Mouse (Mus musculus) midbrain, embryonic 14.5 days (tissue): ENCODE results near the gene Sox14. TPM values are rescaled to one million over a fixed set of nuclear protein-coding genes. Genes with fewer than 3 reads are reported as not detected.

ENCODE experiments used
- ATAC-seq: fragments of 200-750 bp; cut with Nextera tagmentation; 2 replicates; pipeline ENCODE4 v1.8.0; 2017; ENCODE audit warnings: moderate number of reproducible peaks, moderate library complexity; ENCODE audit not compliant: low FRiP score, low TSS enrichment
- DNase-seq: peaks from one replicate; pipeline ENCODE4 v3.0.0-alpha.2; 2015
- H3K27ac ChIP-seq: fragments of 300-500 bp; sonication (generic); replicated peaks from 2 replicates; pipeline ENCODE4 v1.5.1; 2014; ENCODE audit warnings: mild to moderate bottlenecking, low read depth, low read length, moderate library complexity
- H3K27me3 ChIP-seq: fragments of 300-500 bp; sonication (generic); 2 replicates; pipeline ENCODE4 v1.6.1; 2014; ENCODE audit warnings: low read length, control low read depth, mixed read lengths; ENCODE audit not compliant: control insufficient read depth, insufficient read depth
- H3K36me3 ChIP-seq: fragments of 300-500 bp; sonication (generic); 2 replicates; pipeline ENCODE4 v1.6.1; 2014; ENCODE audit warnings: low read length, control low read depth; ENCODE audit not compliant: control insufficient read depth, insufficient read depth
- H3K4me1 ChIP-seq: fragments of 300-500 bp; sonication (generic); 2 replicates; pipeline ENCODE4 v1.6.1; 2014; ENCODE audit warnings: mild to moderate bottlenecking, antibody characterized with exemption, low read length, control low read depth; ENCODE audit not compliant: control insufficient read depth, insufficient read depth
- H3K4me2 ChIP-seq: fragments of 300-500 bp; sonication (generic); 2 replicates; pipeline ENCODE4 v1.6.1; 2014; ENCODE audit warnings: mild to moderate bottlenecking, low read length, moderate library complexity
- H3K4me3 ChIP-seq: fragments of 300-500 bp; sonication (generic); replicated peaks from 2 replicates; pipeline ENCODE4 v1.5.1; 2014; ENCODE audit warnings: low read depth, low read length
- H3K9ac ChIP-seq: fragments of 300-500 bp; sonication (generic); replicated peaks from 2 replicates; pipeline ENCODE4 v1.6.1; 2014; ENCODE audit warnings: mild to moderate bottlenecking, low read length, moderate library complexity
- H3K9me3 ChIP-seq: fragments of 300-500 bp; sonication (generic); 2 replicates; pipeline ENCODE4 v1.6.1; 2016; ENCODE audit warnings: low read length, control low read depth, mixed read lengths; ENCODE audit not compliant: control insufficient read depth
- WGBS: fragments of 180-500 bp; shearing (Covaris S2); extraction: QIAGEN DNeasy Blood & Tissue Kit; methylation state at CpG from one replicate; pipeline ENCODE4 v1.1.7; 2014; 5-methylcytosine and 5-hydroxymethylcytosine counted together
- polyA plus RNA-seq: library from polyadenylated mRNA; unstranded; fragments of >200 nt; fragmentation: Nextera tagmentation; extraction: Ambion mirVana; gene quantifications from 2 replicates; pipeline ENCODE4 v1.2.1, GENCODE M21; 2014

The Sox14 gene
- 94.9 TPM in 2 replicates for polyA plus RNA-seq

DNA sequence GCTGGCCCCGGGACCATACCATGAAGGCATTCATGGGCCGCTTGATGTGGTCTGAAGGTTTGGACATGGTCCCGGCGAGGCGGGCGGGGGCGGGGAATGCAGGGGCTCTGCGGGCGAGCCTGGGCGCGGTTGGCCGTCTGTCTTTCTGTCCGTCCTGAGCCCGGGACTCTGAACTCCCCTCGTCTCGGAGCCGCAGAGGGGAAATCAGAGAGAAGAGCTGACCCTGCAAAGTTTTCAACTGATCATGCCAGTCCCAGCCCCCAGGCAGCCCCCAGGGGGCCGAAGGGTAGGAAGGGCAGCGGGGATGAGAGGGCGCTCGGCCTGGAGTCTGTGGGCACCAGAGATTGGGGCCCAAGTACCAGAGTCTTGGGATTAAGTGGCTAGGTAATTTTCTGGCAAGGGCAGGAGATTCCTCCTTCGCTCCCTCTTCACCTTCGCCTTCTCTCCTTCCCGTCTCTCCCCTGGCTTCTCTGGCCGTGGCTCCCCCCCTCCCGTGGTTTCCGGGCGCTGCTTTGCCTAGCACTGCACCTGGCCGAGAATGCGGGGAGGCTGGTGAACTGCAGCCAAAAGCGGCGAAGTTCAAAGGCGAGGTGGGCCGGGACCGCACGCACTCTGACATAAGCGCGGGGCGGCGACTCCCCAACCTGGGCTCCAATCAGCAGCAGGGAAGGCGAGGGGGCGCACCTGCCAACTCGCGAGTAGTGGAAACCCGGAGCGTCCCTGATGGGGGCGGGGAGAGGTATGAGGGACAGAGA lies at the start of gene Sox14:
TSS of gene Sox14 (minus strand) at position 553 of the 755 bp plus-strand sequence.
- ATAC-seq (peak; percentile 44), DNase-seq (peak; percentile 80)
- H3K27me3 ChIP-seq, result peaks cover 89% of the 10 kb centered on the region
- peaks cover 15% of the 10 kb centered on the region for H3K4me1 ChIP-seq
- H3K9ac ChIP-seq, result peak within 1 kb of the TSS; percentile 68
- peak within 1 kb of the TSS; percentile 54 for H3K4me2 ChIP-seq
- H3K9me3 ChIP-seq, result no peaks in the 10 kb centered on the region
- peak within 1 kb of the TSS; percentile 91 for H3K27ac ChIP-seq
- H3K4me3 ChIP-seq, result peak within 1 kb of the TSS; percentile 41
- H3K36me3 ChIP-seq, result no peaks in the 10 kb centered on the region
- under 1% methylated on average over 47 of the region's 47 CpGs for WGBS

DNA sequence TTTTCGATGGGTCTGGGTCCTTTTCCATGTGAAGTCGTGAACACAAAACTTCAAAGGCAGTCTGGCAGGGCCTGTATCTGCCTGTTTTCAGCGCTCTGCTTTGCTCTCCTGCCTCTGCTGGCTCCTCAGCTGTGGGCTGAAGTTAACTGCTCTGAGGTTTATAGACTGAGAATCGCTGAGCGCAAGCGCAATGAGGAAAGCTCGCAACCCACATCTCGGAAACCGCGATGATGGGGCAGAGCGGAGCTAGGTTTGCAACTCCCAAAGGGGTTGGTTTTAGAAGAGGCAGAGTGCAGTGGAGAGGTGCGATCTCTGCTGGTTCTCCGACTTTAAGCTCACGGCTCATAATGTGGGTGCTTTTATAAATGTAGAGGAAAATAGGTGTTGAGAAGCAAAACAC lies 3.3 kb upstream of the Sox14 start:
- peak; percentile 60 for DNase-seq
- WGBS, result 2% methylated on average over 14 of the region's 14 CpGs

DNA sequence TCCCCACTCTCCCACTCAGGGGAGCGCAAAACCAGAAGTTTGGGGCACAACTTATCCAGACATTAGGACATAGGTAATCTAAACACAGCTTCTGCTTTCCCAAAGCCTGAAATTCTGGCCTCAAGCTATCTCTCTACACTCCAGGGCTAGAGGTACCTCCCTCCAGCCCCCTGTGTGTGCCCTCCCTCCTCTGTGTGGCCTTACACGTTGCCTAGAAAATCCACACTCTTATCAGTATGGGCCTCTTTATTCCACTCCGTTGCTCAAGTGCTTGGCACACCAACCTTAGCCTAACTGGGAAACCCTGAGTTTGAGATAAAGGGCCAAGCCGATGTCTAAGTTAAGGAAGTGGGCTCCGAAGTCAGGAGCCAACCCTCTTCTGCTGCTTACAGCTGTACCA lies 2.6 kb upstream of the Sox14 start:
- no peak overlapping the region for H3K4me2 ChIP-seq
- no peak overlapping the region for H3K9ac ChIP-seq
- peaks cover 12% of the 10 kb centered on the region for H3K4me1 ChIP-seq
- peaks cover 78% of the 10 kb centered on the region for H3K27me3 ChIP-seq
- 11% methylated on average over 5 of the region's 5 CpGs for WGBS
- H3K4me3 ChIP-seq, result no peak overlapping the region
- H3K36me3 ChIP-seq, result no peaks in the 10 kb centered on the region
- no peak overlapping the region for H3K27ac ChIP-seq
- ATAC-seq (no peak), DNase-seq (no peak)
- no peaks in the 10 kb centered on the region for H3K9me3 ChIP-seq

More for the DNA sequence above, 3.3 kb upstream of the Sox14 start:
- Histone ChIP-seq H3K36me3 (no peaks in the 10 kb centered on the region), H3K4me1 (peaks cover 12% of the 10 kb centered on the region), H3K9ac (no peak overlapping the region), H3K4me2 (0 out of 2 replicates have a peak overlapping the region, but pooled peaks have one; percentile 19), H3K27ac (no peak overlapping the region), H3K27me3 (peaks cover 75% of the 10 kb centered on the region), H3K4me3 (no peak overlapping the region), H3K9me3 (no peaks in the 10 kb centered on the region)
- no peak for ATAC-seq

DNA sequence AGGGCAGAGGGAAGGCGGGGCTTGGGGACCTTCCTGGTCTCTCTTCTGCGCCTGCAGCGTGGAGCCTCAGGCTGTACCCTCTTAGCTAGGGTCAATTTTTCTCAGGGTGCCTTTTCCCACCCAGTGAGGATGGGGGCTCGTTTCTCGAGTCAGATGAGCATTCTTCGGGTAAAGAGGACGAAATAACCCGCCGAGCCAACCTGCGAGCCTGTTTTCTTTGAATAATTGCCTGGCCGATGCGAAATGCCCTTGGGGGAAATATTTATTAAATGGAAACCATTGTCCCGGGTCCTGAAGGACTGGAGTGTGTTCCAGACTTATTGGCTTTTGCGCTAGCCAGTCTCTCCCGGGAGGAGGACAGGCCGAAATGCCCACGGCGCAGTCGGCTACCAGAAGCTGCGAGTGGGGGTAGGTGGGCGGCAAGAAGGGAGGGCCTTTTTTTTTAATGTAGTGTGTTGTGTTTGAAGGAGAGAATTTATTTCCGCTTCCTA lies 1.1 kb upstream of the Sox14 start:
- H3K4me3 ChIP-seq, result peak overlapping the region; percentile 41
- no peak for ATAC-seq
- DNase-seq, result peak; percentile 51

GRCm38 (mm10) chr9:99876373-99877055 lies 544 bp upstream of the Sox14 start:
- Histone ChIP-seq H3K27me3 (peaks cover 88% of the 10 kb centered on the region), H3K4me1 (peaks cover 15% of the 10 kb centered on the region), H3K9ac (no peak overlapping the region; the same call in 1 of the 2 replicates), H3K4me2 (peak overlapping the region; percentile 54), H3K36me3 (no peaks in the 10 kb centered on the region), H3K4me3 (peak overlapping the region; percentile 41), H3K27ac (peak overlapping the region; percentile 32), H3K9me3 (no peaks in the 10 kb centered on the region)
- no peak; the same call in 1 of the 2 replicates for ATAC-seq
- under 1% methylated on average over 25 of the region's 25 CpGs for WGBS
- peak; percentile 56 for DNase-seq

More for the DNA sequence above, 1.1 kb upstream of the Sox14 start:
- H3K4me2 ChIP-seq, result peak overlapping the region; percentile 54
- peaks cover 15% of the 10 kb centered on the region for H3K4me1 ChIP-seq
- H3K27me3 ChIP-seq, result peaks cover 88% of the 10 kb centered on the region
- H3K27ac ChIP-seq, result peak overlapping the region; percentile 32; the same call in 1 of the 2 replicates
- WGBS, result 1% methylated on average over 22 of the region's 22 CpGs
- no peaks in the 10 kb centered on the region for H3K36me3 ChIP-seq
- no peak overlapping the region for H3K9ac ChIP-seq
- no peaks in the 10 kb centered on the region for H3K9me3 ChIP-seq

GRCm38 (mm10) chr9:99874735-99875617 lies 994 bp downstream of the Sox14 start:
- peak overlapping the region; percentile 68 for H3K9ac ChIP-seq
- ATAC-seq, result no peak
- H3K27ac ChIP-seq, result peak overlapping the region; percentile 91
- peak overlapping the region; percentile 41 for H3K4me3 ChIP-seq
- WGBS, result 1% methylated on average over 52 of the region's 52 CpGs
- peaks cover 20% of the 10 kb centered on the region for H3K4me1 ChIP-seq
- H3K9me3 ChIP-seq, result no peaks in the 10 kb centered on the region
- DNase-seq, result peak; percentile 47
- H3K4me2 ChIP-seq, result peak overlapping the region; percentile 54
- H3K36me3 ChIP-seq, result no peaks in the 10 kb centered on the region
- peaks cover 90% of the 10 kb centered on the region for H3K27me3 ChIP-seq

DNA sequence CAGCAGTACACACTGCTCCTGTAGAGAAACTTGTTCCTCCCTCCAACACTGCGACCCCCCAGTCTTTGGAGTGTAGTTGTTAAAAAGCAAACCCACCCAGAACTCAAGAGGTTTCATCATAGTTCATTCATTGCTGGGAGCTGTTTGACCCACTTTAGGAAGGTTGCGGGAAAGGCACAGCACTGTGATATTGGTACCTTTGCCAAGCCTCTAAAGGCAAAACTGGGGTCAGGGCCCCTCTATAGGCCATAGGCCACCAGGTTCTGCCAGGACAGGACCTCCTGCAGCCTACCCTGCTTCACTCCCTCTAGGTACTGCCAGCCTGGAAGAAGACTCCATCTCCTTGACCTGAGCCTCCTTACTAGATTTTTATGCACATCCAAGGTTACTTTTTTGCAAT lies 2.2 kb downstream of the Sox14 start:
- Histone ChIP-seq H3K27me3 (peaks cover 86% of the 10 kb centered on the region), H3K9me3 (no peaks in the 10 kb centered on the region), H3K4me2 (peak overlapping the region; percentile 54), H3K4me1 (peaks cover 24% of the 10 kb centered on the region), H3K9ac (peak overlapping the region; percentile 68), H3K4me3 (peak overlapping the region; percentile 41), H3K27ac (peak overlapping the region; percentile 91), H3K36me3 (no peaks in the 10 kb centered on the region)
- peak; percentile 37 for DNase-seq
- WGBS, result 3% methylated on average over 2 of the region's 2 CpGs
- ATAC-seq, result no peak

DNA sequence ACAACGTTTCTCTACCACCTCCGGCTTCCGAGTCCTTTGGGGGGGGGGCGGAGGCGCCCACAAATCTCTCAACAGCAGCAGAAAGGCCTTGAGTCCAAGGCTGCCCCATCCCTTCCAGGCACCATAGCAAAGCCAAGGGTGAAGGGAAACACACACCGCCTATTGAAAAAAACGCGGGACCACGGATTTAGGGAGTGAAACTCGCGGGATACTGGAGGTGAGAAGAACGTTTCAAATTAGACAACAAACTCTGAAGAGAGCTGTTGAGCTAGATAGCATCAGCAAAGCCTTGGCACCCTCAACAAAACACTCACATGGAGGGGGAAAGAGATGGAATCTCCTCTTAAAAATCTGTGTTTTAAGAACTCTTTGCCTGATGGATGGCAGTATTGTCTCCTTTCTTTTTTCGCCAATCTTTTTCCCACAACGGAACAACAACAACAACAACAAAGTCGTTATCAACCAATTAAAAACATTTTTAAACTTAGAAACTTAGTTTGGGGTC lies 2.8 kb downstream of the Sox14 start:
- peak overlapping the region; percentile 68 for H3K9ac ChIP-seq
- peak; percentile 61 for DNase-seq
- H3K4me1 ChIP-seq, result peaks cover 28% of the 10 kb centered on the region
- no peaks in the 10 kb centered on the region for H3K36me3 ChIP-seq
- H3K9me3 ChIP-seq, result no peaks in the 10 kb centered on the region
- peaks cover 84% of the 10 kb centered on the region for H3K27me3 ChIP-seq
- H3K4me3 ChIP-seq, result peak overlapping the region; percentile 41
- H3K27ac ChIP-seq, result peak overlapping the region; percentile 91
- no peak for ATAC-seq
- H3K4me2 ChIP-seq, result peak overlapping the region; percentile 54
- WGBS, result under 1% methylated on average over 15 of the region's 15 CpGs
